Mouse (Mus musculus) forebrain, embryonic 11.5 days (tissue): ENCODE results near the gene Nat8. TPM values are rescaled to one million over a fixed set of nuclear protein-coding genes. Genes with fewer than 3 reads are reported as not detected.
"Not testable (repeated sequence)": the region's sequence is repeated elsewhere in the genome, so short reads cannot be mapped to it uniquely, and the experiment has no call there.

Experiments used
- ATAC-seq: fragments of 200-750 bp; cut with Nextera tagmentation; replicated peaks from 2 replicates; pipeline ENCODE4 v1.8.0; 2017; ENCODE audit warnings: moderate TSS enrichment; ENCODE audit not compliant: low FRiP score
- DNase-seq: peaks from one replicate; pipeline ENCODE4 v3.0.0-alpha.2; 2017; ENCODE audit warnings: low spot score
- H3K27ac ChIP-seq: fragments of 300-500 bp; sonication (generic); 2 replicates; pipeline ENCODE4 v1.5.1; 2014; ENCODE audit warnings: low read depth, low read length
- H3K27me3 ChIP-seq: fragments of 300-500 bp; sonication (generic); 2 replicates; pipeline ENCODE4 v1.6.1; 2014; ENCODE audit warnings: mild to moderate bottlenecking, low read length, mixed read lengths; ENCODE audit not compliant: control insufficient read depth, insufficient read depth
- H3K36me3 ChIP-seq: fragments of 300-500 bp; sonication (generic); 2 replicates; pipeline ENCODE4 v1.6.1; 2014; ENCODE audit warnings: mild to moderate bottlenecking, low read length, moderate library complexity, mixed read lengths; ENCODE audit not compliant: control insufficient read depth, insufficient read depth
- H3K4me1 ChIP-seq: fragments of 300-500 bp; sonication (generic); replicated peaks from 2 replicates; pipeline ENCODE4 v1.6.1; 2014; ENCODE audit warnings: low read length, mixed read lengths; ENCODE audit not compliant: control insufficient read depth, insufficient read depth
- H3K4me2 ChIP-seq: fragments of 300-500 bp; sonication (generic); 2 replicates; pipeline ENCODE4 v1.6.1; 2014; ENCODE audit warnings: low read depth, mild to moderate bottlenecking, low read length, moderate library complexity, mixed read lengths; ENCODE audit not compliant: severe bottlenecking
- H3K4me3 ChIP-seq: fragments of 300-500 bp; sonication (generic); 2 replicates; pipeline ENCODE4 v1.5.1; 2014; ENCODE audit warnings: low read depth, low read length
- H3K9ac ChIP-seq: fragments of 300-500 bp; sonication (generic); 2 replicates; pipeline ENCODE4 v1.6.1; 2014; ENCODE audit warnings: low read length
- H3K9me3 ChIP-seq: fragments of 300-500 bp; sonication (generic); 2 replicates; pipeline ENCODE4 v1.6.1; 2016; ENCODE audit warnings: low read length, mixed read lengths; ENCODE audit not compliant: control insufficient read depth
- WGBS: fragments of 180-500 bp; shearing (Covaris S2); extraction: QIAGEN DNeasy Blood & Tissue Kit; methylation state at CpG from one replicate; pipeline ENCODE4 v1.1.7; 2014; 5-methylcytosine and 5-hydroxymethylcytosine counted together
- polyA plus RNA-seq: library from polyadenylated mRNA; unstranded; fragments of >200 nt; fragmentation: Nextera tagmentation; extraction: Ambion mirVana; gene quantifications from 2 replicates; pipeline ENCODE4 v1.2.1, GENCODE M21; 2014

Nat8 gene
- not detected in 2 replicates for polyA plus RNA-seq

DNA sequence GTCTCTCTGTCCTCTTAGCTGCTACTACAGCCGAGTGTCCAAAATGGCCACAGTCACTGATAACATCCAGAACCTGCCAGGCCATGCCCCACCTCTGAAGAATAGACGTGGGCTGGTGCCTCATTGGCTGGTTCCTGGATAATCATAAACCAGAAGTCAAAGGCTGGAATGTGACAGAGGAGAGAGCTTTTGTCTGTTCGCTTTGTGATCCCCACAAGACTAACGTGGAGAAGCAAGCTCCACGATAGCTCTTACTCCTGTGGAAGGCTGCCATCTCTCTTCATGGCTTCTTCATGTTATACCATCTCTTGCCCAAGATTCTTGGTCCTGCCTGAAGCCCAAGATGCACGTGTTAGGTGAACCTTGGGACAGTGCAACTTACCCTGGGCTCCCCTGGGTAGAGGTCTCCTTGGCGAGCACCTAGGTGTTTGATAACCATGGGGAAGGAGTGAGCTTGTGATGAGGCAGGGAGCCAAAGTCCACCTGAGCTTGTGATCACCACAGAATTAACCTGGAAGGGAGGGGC lies at the start of gene Nat8:
TSS of gene Nat8 (minus strand) at position 287 of the 526 bp plus-strand sequence.
- DNase-seq (no peak), ATAC-seq (no peak)
- H3K4me1 ChIP-seq = no peaks in the 10 kb centered on the region
- no peaks in the 10 kb centered on the region for H3K27me3 ChIP-seq
- H3K4me3 ChIP-seq = no peak within 1 kb of the TSS
- no peaks in the 10 kb centered on the region for H3K9me3 ChIP-seq
- no peak within 1 kb of the TSS for H3K9ac ChIP-seq
- H3K27ac ChIP-seq = no peak within 1 kb of the TSS
- H3K36me3 ChIP-seq = no peaks in the 10 kb centered on the region
- no peak within 1 kb of the TSS for H3K4me2 ChIP-seq
- WGBS = 82% methylated on average over 7 of the region's 7 CpGs

DNA sequence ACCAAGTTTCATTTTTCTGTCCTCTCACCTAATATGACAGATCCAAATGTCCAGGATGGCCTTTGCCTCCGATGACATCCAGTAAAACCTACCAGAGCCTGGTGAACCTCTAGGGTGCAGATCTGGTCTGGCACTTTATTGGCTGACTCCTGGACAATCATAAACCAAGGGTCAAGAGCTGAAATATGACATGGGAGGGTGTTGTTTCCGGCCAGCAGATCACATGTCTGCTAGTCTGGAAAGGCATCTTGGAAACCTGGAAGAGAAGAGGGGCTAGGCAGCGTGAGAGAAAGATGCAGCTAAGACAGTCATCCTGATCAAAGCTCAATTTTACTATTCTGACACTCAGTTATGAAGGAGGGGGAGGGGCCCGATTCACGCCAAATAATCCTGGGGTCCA lies 37.1 kb upstream of the Nat8 start, which contains the start of gene Nat8f2:
TSS of gene Nat8f2 (minus strand) at position 153 of the 400 bp plus-strand sequence.
- DNase-seq, H3K4me3 ChIP-seq, ATAC-seq: not testable (repeated sequence)

DNA sequence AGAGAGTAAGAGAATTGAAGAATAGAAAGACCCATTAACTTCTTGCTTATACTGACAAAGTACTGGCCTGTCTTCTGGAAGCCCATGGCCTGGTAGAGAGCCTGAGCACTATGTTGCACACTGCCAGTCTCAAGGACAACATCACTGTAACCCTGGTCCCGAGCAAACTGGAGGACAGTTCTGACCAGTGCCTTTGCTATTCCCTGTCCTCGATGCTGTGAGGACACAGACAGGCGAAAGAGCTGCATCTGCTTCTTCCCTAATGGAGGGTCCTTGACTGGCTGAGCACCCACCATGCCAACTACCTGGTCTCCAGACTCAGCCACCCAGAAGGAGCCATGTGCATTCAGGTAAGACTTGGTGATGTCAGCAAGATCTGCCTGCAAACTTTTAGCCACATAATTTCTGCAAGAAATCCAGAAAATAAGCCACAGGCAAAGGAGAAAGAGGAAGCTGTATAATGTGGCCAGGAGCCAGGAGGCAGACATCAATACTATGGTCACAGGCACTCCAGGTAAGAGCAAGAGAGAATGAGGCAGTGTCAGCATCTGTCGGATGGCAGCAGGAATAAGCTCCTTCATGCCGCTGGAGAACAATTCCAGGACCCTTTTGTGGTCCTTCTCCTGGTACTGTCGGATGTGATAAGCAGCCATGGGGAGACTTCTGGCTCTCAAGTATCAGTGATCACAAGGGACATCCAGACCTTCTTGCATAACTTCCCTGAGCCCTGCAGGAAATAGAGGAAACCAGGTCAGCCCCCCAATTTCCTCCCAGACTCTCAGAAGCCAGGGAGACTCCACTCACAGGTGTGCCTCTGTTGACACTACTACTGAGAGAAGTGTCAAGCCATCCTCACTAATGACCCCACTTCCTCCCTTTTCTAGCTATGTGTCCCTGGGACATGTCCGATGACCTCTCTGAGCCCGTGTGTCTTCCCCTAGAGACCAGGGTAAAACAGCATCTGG lies 36.1 kb upstream of the Nat8 start:
- Histone ChIP-seq H3K4me2 (no peak overlapping the region), H3K9me3 (no peaks in the 10 kb centered on the region), H3K36me3 (no peaks in the 10 kb centered on the region), H3K9ac (no peak overlapping the region), H3K27ac (no peak overlapping the region), H3K4me3 (no peak overlapping the region), H3K27me3 (no peaks in the 10 kb centered on the region), H3K4me1 (no peaks in the 10 kb centered on the region)
- 82% methylated on average over 8 of the region's 8 CpGs for WGBS
- no peak for DNase-seq
- no peak for ATAC-seq

More for the DNA sequence above, 37.1 kb upstream of the Nat8 start, which contains the start of gene Nat8f2:
- H3K9me3 ChIP-seq, H3K4me2 ChIP-seq, H3K9ac ChIP-seq, H3K4me1 ChIP-seq, H3K27me3 ChIP-seq, H3K36me3 ChIP-seq, H3K27ac ChIP-seq: not testable (repeated sequence)
- 87% methylated on average over 5 of the region's 5 CpGs for WGBS

DNA sequence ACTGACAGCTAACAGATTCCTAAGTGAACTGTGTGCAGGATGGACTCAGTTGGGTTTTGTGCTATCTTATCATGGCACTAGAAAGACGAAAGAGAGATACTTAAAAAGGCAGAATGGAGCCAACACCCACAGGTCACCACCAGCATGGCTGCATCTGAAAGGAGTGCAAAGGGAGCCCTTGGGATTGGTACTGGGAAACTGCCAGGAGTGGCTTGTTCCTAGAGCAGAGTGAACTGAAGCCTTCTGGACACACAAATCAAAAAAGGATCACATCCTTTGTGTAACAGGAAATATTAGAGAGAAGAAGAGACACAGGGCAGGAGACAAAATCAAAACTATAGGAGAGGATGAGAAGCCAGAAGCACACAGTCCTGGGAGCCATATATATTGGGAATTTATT lies 35.1 kb upstream of the Nat8 start:
- not testable (repeated sequence) for H3K27me3 ChIP-seq

DNA sequence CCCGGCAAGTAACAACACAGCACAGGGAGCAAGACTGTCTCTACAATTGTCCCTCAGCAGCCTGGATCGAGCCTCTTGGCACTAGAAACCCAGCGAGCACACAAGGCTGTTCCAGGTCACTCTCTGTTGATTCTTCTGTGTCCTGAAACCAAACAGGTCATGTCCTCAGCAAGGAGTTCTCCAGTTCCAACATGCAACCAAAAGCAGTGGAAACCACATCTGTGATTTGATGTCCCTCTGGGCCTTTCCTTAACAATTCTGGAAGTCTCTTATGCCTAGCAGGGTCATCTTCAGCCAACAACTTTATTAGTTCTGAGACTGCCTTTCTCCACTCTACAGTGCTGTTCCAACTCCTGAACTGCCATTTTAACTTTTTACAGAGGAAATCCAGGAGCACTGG lies 34.3 kb upstream of the Nat8 start:
- not testable (repeated sequence) for H3K9me3 ChIP-seq, H3K4me1 ChIP-seq, H3K9ac ChIP-seq, H3K27me3 ChIP-seq, H3K27ac ChIP-seq, DNase-seq, H3K4me2 ChIP-seq, ATAC-seq, H3K4me3 ChIP-seq, H3K36me3 ChIP-seq
- WGBS = 87% methylated on average over 3 of the region's 3 CpGs

More for the DNA sequence above, 35.1 kb upstream of the Nat8 start:
- ATAC-seq, H3K4me2 ChIP-seq, H3K27ac ChIP-seq, H3K4me3 ChIP-seq, H3K4me1 ChIP-seq, H3K9me3 ChIP-seq, H3K9ac ChIP-seq, H3K36me3 ChIP-seq, DNase-seq: not testable (repeated sequence)
- WGBS = 60% methylated on average over 1 of the region's 1 CpGs

DNA sequence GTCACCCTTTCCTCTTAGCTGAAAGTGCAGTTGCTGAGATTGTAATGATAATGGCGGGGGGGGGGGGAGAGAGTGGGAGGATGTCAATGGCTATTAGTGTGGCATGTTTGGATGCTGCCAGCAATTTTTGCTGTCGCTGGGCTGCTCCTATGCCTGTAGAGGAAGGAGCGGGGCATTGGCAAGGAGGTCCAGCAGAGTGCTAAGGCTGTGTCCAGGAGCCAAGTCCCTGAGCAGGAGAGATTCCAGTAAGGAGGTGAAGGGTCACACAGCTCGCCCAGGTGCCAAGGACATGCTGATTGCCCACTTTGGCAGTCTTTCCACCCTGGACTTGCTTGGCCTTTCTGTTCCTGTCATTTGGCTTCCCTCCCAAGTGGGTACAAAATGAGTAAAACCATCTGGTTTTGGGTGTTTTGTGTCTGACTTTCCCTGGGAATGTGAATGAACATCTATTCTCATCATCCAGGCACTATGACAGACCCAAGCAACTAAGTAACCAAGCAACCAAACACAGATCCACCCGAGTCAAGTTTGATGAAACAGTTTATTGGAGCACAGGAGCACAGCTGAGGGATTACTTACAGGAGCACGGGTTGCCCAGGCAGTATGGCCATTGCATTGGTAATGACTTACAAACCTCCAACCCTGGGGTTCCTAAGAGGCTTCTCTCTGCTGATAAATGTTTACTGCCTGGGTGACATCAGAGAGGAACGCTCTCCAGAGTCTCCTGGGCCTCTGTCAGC lies 33.2 kb upstream of the Nat8 start:
- not testable (repeated sequence) for ATAC-seq, H3K4me3 ChIP-seq, H3K27ac ChIP-seq, H3K9ac ChIP-seq, H3K4me1 ChIP-seq, DNase-seq, H3K27me3 ChIP-seq, H3K4me2 ChIP-seq, H3K36me3 ChIP-seq, H3K9me3 ChIP-seq
- WGBS = 75% methylated on average over 6 of the region's 7 CpGs

DNA sequence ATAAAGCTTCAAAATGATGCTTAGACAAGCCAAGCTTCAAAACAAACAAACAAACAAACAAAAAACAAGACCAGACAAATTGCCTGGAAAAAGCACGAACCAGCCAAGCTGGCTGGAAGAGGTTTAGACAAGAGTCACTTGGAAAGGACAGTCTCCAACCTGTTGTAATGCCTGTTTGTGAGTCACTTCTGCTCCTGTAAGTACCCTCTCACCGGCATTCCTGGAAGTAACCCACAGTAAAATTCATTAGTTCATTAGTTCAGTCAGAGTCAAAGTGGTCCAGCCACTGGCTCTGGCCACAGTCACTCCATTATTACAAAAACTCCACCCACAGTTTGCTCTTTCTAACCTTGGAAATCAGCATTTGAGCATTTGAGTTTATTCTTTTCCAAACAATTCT lies 32.0 kb upstream of the Nat8 start:
- H3K4me1 ChIP-seq = no peaks in the 10 kb centered on the region
- H3K9me3 ChIP-seq = no peaks in the 10 kb centered on the region
- H3K36me3 ChIP-seq = no peaks in the 10 kb centered on the region
- no peak overlapping the region for H3K9ac ChIP-seq
- H3K27me3 ChIP-seq = no peaks in the 10 kb centered on the region
- no peak overlapping the region for H3K27ac ChIP-seq
- H3K4me2 ChIP-seq = no peak overlapping the region
- ATAC-seq (no peak), DNase-seq (no peak)
- 80% methylated on average over 2 of the region's 2 CpGs for WGBS
- H3K4me3 ChIP-seq = no peak overlapping the region

DNA sequence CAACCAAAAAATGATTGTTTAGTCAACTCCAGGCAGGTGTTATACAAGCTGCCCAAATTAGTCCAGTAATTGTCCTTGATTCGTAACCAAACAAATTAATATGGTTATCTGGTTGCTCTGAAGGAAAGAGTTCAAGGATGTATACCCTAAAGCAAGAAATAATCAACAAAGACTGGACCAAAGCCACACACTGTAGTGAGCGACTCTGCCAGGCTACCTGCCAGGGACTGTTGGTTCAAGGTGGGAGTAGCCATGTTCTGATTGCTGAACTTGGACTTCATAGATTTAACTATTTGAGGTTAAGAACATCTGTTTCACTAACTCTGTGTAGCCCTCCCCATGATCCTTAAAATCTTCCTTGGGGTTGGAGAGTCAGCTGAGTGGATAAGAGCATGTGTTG lies 31.3 kb upstream of the Nat8 start:
- no peaks in the 10 kb centered on the region for H3K27me3 ChIP-seq
- H3K4me3 ChIP-seq = no peak overlapping the region
- no peaks in the 10 kb centered on the region for H3K9me3 ChIP-seq
- no peak for DNase-seq
- no peak for ATAC-seq
- WGBS = 80% methylated on average over 2 of the region's 2 CpGs
- no peak overlapping the region for H3K9ac ChIP-seq
- H3K4me2 ChIP-seq = no peak overlapping the region
- H3K36me3 ChIP-seq = no peaks in the 10 kb centered on the region
- no peaks in the 10 kb centered on the region for H3K4me1 ChIP-seq
- no peak overlapping the region for H3K27ac ChIP-seq
